Mouse (Mus musculus): ENCODE measurements around the gene Smarcb1. TPM values are rescaled to one million over a fixed set of nuclear protein-coding genes. Genes with fewer than 3 reads are reported as not detected.

The Smarcb1 gene
- polyA plus RNA-seq, 1 experiment from 2014 or later: 253 TPM

DNA sequence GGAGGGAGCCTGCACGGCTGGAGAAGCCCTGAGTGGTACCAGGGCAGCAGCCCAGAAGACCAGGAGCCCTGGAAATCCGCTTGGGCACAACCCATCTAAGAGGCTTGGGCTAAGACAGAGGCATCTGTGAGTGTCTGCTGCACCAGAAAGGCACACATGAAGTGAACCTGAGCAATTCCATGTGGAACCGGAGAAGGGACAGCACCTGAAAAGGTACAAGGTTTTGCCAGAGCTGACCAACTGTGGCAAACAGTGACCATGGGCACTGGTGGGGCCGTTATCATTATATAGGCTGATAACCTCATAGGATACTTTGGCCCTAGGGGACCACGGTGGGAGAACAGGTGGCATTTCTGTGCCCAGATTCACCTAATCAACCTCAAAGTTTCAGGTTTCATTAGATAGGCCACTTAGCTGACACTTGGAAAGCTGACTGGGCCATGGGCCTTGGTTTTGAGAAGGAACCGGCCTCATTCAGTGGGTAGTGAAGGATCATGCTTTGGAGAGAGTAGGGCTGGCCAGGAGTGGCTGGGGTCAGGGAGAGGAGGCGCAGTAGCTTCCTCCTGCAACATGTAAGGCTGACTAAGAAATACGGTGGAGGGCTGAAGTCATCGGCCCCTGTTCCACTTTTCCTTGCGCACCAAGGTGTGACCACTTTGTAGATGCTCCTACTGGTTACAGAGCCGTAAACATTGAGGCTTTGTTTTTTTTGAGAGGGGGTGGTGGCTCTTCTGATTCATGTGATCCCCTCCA, 65.1 kb downstream of the Smarcb1 start:
- no peaks in the 10 kb centered on the region for H3K27me3 ChIP-seq (replicated peaks; ENCODE audit: control insufficient read depth, insufficient read depth, low read length)
- peaks cover 18% of the 10 kb centered on the region for H3K4me1 ChIP-seq (ENCODE audit: control insufficient read depth, insufficient read depth, low read length)
- H3K27ac ChIP-seq (ENCODE audit: low read depth, low read length): no peak overlapping the region
- no peak for ATAC-seq
- H3K4me2 ChIP-seq (ENCODE audit: low read length): no peak overlapping the region
- no peak overlapping the region for H3K9ac ChIP-seq (ENCODE audit: low read length)
- 83% methylated on average over 11 of the region's 11 CpGs for WGBS
- no peak for DNase-seq (ENCODE audit: low spot score)
- peaks cover 16% of the 10 kb centered on the region for H3K36me3 ChIP-seq (ENCODE audit: control insufficient read depth, insufficient read depth, low read length)
- no peak overlapping the region for H3K4me3 ChIP-seq (ENCODE audit: low read depth, low read length)
- no peaks in the 10 kb centered on the region for H3K9me3 ChIP-seq (replicated peaks; ENCODE audit: control insufficient read depth, low read length)

DNA sequence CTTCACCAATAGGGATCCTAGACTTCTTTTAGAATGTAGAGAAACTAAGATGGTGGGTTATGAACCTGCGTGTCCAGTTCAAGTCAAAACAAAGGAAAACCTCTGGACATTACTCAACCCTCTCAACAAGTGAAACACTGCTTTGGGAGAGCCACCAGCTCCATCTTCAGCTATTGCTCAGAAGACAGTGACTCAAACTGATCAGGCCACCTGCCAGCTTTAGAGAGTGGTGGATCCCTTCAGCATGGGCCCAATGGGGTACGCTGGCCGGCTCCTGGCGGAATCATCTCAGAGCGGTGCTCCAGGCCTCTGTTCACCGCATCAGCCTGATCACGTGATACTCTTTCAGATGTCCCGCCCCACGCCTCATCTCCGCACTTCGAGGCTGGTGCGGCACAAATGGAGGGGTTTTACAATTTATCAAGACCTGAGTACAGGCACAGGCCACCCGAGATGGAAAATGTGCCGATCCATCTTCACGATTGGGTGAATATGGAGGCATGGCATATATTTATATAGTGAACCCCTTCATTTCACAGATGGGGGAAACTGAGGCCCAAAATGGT, 65.9 kb downstream of the Smarcb1 start:
- Histone ChIP-seq H3K27ac (ENCODE audit: low read depth, low read length) (no peak overlapping the region), H3K4me3 (ENCODE audit: low read depth, low read length) (no peak overlapping the region), H3K36me3 (ENCODE audit: control insufficient read depth, insufficient read depth, low read length) (peaks cover 16% of the 10 kb centered on the region), H3K9me3 (replicated peaks; ENCODE audit: control insufficient read depth, low read length) (no peaks in the 10 kb centered on the region), H3K4me2 (ENCODE audit: low read length) (no peak overlapping the region), H3K9ac (ENCODE audit: low read length) (no peak overlapping the region), H3K4me1 (ENCODE audit: control insufficient read depth, insufficient read depth, low read length) (peaks cover 11% of the 10 kb centered on the region), H3K27me3 (replicated peaks; ENCODE audit: control insufficient read depth, insufficient read depth, low read length) (no peaks in the 10 kb centered on the region)
- ATAC-seq: no peak
- DNase-seq (ENCODE audit: low spot score): no peak
- WGBS: 91% methylated on average over 15 of the region's 15 CpGs

DNA sequence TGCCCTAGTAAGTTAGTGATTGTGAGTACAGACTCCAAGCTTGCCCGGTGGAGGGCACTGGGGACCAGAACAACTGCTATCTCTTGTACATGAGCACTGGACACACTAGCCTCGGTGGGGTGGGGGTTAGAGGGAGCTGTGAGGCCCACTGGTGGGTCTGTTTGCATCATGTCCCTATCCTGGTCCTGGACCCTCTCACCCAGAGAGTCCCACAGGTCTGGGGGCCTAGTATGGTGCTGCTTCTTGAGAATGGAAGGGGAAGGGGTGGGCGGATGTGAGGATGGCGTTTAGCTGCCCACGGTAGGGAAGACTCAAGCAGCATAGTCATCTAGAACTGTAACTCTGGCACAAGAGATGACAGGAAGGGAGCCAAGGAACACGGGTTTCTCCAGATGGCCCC, 66.6 kb downstream of the Smarcb1 start:
- 79% methylated on average over 6 of the region's 6 CpGs for WGBS
- Histone ChIP-seq H3K4me1 (ENCODE audit: control insufficient read depth, insufficient read depth, low read length) (peaks cover 9% of the 10 kb centered on the region), H3K9ac (ENCODE audit: low read length) (no peak overlapping the region), H3K4me3 (ENCODE audit: low read depth, low read length) (no peak overlapping the region), H3K36me3 (ENCODE audit: control insufficient read depth, insufficient read depth, low read length) (peaks cover 16% of the 10 kb centered on the region), H3K27ac (ENCODE audit: low read depth, low read length) (no peak overlapping the region), H3K9me3 (replicated peaks; ENCODE audit: control insufficient read depth, low read length) (no peaks in the 10 kb centered on the region), H3K27me3 (replicated peaks; ENCODE audit: control insufficient read depth, insufficient read depth, low read length) (no peaks in the 10 kb centered on the region), H3K4me2 (ENCODE audit: low read length) (no peak overlapping the region)
- no peak for DNase-seq (ENCODE audit: low spot score)
- ATAC-seq: no peak

DNA sequence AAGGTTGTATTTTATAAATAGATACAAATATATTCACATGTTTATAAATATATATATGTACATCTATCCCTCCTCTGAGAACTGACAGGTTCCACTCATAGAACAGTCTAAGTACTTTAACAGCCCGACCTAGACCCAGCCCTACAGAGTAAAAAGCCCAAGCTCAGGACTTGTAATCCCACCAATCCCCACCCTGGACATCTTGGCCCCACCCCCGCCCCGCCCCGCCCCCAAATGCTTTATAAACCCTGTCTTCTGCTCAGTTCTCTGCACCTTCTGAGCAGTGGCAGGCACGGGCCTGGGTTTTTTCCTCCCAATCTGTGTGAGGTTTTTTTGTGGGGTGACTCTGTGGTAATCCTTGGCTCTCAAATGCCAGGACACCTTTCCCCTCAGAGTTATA, 67.3 kb downstream of the Smarcb1 start:
- H3K9me3 ChIP-seq (replicated peaks; ENCODE audit: control insufficient read depth, low read length): no peaks in the 10 kb centered on the region
- H3K4me1 ChIP-seq (ENCODE audit: control insufficient read depth, insufficient read depth, low read length): peaks cover 9% of the 10 kb centered on the region
- no peak overlapping the region for H3K4me3 ChIP-seq (ENCODE audit: low read depth, low read length)
- WGBS: 51% methylated on average over 5 of the region's 5 CpGs
- no peaks in the 10 kb centered on the region for H3K27me3 ChIP-seq (replicated peaks; ENCODE audit: control insufficient read depth, insufficient read depth, low read length)
- H3K36me3 ChIP-seq (ENCODE audit: control insufficient read depth, insufficient read depth, low read length): peaks cover 16% of the 10 kb centered on the region
- no peak overlapping the region for H3K9ac ChIP-seq (ENCODE audit: low read length)
- DNase-seq (ENCODE audit: low spot score) (no peak), ATAC-seq (0 out of 2 replicates have a peak, but pooled peaks have one; percentile 9)
- H3K4me2 ChIP-seq (ENCODE audit: low read length): no peak overlapping the region
- H3K27ac ChIP-seq (ENCODE audit: low read depth, low read length): no peak overlapping the region; the same call in 1 of the 2 replicates

DNA sequence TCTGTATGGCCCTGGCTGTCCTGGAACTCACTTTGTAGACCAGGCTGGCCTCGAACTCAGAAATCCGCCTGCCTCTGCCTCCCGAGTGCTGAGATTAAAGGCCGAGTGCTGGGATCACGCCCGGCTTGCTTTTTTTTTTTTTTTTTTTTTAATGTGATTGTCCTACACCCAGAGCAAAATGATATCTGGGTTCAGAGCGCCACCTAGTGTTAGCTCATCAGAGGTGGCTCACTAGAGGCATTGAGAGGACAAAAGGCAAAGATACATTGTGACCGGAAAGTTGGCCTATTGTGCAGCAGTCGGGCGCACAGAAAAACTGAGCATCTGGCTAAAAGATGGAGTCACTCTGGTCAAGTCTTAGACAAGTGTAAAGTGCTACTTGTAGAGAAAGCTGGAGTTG, 68.0 kb downstream of the Smarcb1 start:
- H3K27ac ChIP-seq (ENCODE audit: low read depth, low read length): no peak overlapping the region
- DNase-seq (ENCODE audit: low spot score): peak; percentile 87
- peaks cover 16% of the 10 kb centered on the region for H3K36me3 ChIP-seq (ENCODE audit: control insufficient read depth, insufficient read depth, low read length)

DNA sequence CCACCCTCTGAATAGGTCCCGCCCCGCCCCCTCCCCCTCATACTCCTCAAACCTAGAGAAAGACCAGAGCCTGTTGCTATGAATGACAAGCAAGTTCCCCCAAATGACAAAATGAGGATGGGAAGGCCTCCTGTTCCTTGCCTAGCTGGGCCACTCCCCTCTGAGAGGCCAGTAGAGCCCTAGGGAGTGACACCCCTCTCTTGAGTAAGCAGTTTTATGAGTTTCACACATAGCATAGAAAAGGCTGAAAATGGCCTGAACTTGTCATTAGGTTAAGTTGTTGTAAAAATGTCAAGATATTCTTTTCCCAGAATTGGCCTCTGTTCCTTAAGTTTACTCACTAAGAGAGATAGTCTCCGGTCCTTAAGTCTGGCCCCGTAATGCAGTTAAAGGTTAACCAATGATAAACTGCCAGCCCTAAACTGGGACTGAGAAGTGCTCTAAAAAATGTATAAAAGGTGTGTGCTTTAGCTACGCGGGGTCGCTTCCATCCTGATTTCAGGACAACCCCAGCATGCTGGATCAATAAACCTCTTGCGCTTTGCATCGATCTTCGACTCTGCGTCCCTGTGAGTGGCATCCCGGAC, 68.8 kb downstream of the Smarcb1 start:
- Histone ChIP-seq H3K27me3 (replicated peaks; ENCODE audit: control insufficient read depth, insufficient read depth, low read length) (no peaks in the 10 kb centered on the region), H3K4me2 (ENCODE audit: low read length) (no peak overlapping the region), H3K4me1 (ENCODE audit: control insufficient read depth, insufficient read depth, low read length) (no peaks in the 10 kb centered on the region), H3K36me3 (ENCODE audit: control insufficient read depth, insufficient read depth, low read length) (peaks cover 9% of the 10 kb centered on the region), H3K9ac (ENCODE audit: low read length) (no peak overlapping the region), H3K9me3 (replicated peaks; ENCODE audit: control insufficient read depth, low read length) (no peaks in the 10 kb centered on the region), H3K27ac (ENCODE audit: low read depth, low read length) (no peak overlapping the region), H3K4me3 (ENCODE audit: low read depth, low read length) (no peak overlapping the region)
- WGBS: 94% methylated on average over 12 of the region's 12 CpGs
- no peak for DNase-seq (ENCODE audit: low spot score)
- no peak for ATAC-seq

More for the DNA sequence above, 68.0 kb downstream of the Smarcb1 start:
- 25% methylated on average over 10 of the region's 10 CpGs for WGBS
- peaks cover 4% of the 10 kb centered on the region for H3K4me1 ChIP-seq (ENCODE audit: control insufficient read depth, insufficient read depth, low read length)
- H3K9me3 ChIP-seq (replicated peaks; ENCODE audit: control insufficient read depth, low read length): no peaks in the 10 kb centered on the region
- ATAC-seq: peak; percentile 67
- no peak overlapping the region for H3K4me3 ChIP-seq (ENCODE audit: low read depth, low read length)
- H3K9ac ChIP-seq (ENCODE audit: low read length): no peak overlapping the region
- no peak overlapping the region for H3K4me2 ChIP-seq (ENCODE audit: low read length)
- no peaks in the 10 kb centered on the region for H3K27me3 ChIP-seq (replicated peaks; ENCODE audit: control insufficient read depth, insufficient read depth, low read length)

DNA sequence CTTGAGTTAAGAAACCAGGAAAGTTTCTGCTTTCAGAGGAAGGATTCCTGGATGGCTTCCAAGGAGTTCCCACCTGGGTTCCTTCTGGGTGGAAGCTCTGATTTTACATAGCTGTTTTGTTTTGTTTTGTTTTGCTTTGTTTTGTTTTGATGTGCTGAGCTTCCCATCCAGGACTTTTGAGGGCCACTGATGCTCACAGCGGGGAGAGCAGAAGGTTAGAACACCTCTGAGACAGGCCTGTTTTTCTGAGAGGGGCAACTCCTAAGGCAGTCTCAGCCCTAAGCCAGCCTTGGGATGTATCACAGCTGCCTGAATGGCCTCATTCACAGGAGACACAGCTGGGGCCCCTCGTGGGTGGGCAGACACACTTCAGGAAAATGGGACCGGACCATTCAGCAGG, 69.7 kb downstream of the Smarcb1 start:
- ATAC-seq (no peak), DNase-seq (ENCODE audit: low spot score) (no peak)
- no peak overlapping the region for H3K4me3 ChIP-seq (ENCODE audit: low read depth, low read length)
- no peaks in the 10 kb centered on the region for H3K36me3 ChIP-seq (ENCODE audit: control insufficient read depth, insufficient read depth, low read length)
- H3K4me2 ChIP-seq (ENCODE audit: low read length): no peak overlapping the region
- H3K9me3 ChIP-seq (replicated peaks; ENCODE audit: control insufficient read depth, low read length): no peaks in the 10 kb centered on the region
- no peak overlapping the region for H3K9ac ChIP-seq (ENCODE audit: low read length)
- H3K27me3 ChIP-seq (replicated peaks; ENCODE audit: control insufficient read depth, insufficient read depth, low read length): no peaks in the 10 kb centered on the region
- H3K4me1 ChIP-seq (ENCODE audit: control insufficient read depth, insufficient read depth, low read length): no peaks in the 10 kb centered on the region
- H3K27ac ChIP-seq (ENCODE audit: low read depth, low read length): no peak overlapping the region
- WGBS: 40% methylated on average over 3 of the region's 3 CpGs

DNA sequence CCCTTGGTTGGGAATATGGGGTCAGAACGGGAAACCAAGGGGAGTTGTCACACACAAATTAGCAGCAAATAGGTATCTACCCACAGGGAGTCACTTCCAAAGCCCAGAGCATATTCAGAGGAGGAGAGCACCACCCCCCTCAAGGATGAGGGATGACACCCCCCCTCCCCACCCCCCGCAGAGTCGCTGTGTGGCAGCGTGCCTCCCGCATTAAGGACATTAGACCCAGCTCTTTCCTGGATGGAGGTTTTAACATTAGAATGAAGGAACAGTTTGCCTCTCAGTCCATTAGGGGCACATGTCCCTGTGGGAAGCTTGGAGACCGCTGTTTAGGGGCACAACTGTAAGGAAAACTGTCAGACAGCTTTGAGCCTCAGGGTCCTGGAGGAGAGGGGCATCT, 70.3 kb downstream of the Smarcb1 start:
- Histone ChIP-seq H3K4me1 (ENCODE audit: control insufficient read depth, insufficient read depth, low read length) (no peaks in the 10 kb centered on the region), H3K9me3 (replicated peaks; ENCODE audit: control insufficient read depth, low read length) (no peaks in the 10 kb centered on the region), H3K27ac (ENCODE audit: low read depth, low read length) (no peak overlapping the region), H3K36me3 (ENCODE audit: control insufficient read depth, insufficient read depth, low read length) (no peaks in the 10 kb centered on the region), H3K9ac (ENCODE audit: low read length) (no peak overlapping the region), H3K27me3 (replicated peaks; ENCODE audit: control insufficient read depth, insufficient read depth, low read length) (no peaks in the 10 kb centered on the region), H3K4me2 (ENCODE audit: low read length) (no peak overlapping the region), H3K4me3 (ENCODE audit: low read depth, low read length) (no peak overlapping the region)
- 14% methylated on average over 6 of the region's 6 CpGs for WGBS
- DNase-seq (ENCODE audit: low spot score): no peak
- no peak for ATAC-seq

DNA sequence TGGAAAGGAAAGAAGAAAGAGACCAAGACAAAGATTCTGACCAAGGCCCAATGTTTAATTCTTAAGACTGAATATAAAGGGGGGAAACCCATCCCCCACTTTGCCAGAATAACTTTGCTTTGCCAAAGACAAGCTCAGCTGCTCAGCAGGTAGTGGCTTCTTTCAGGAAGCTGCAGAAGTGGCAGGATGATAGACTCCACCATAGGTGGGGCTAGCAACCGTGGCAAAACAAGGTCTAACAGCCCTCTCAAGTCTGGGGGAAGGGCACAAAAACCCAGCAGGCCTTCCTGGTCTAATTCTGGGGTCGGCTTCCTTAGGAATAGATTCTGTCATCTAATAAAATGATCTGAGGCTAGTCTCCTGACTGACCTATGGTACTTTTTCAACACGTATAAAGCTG, 73.0 kb downstream of the Smarcb1 start:
- Histone ChIP-seq H3K4me1 (ENCODE audit: control insufficient read depth, insufficient read depth, low read length) (no peaks in the 10 kb centered on the region), H3K9me3 (replicated peaks; ENCODE audit: control insufficient read depth, low read length) (no peaks in the 10 kb centered on the region)

More for the DNA sequence above, 73.0 kb downstream of the Smarcb1 start:
- no peak overlapping the region for H3K9ac ChIP-seq (ENCODE audit: low read length)
- ATAC-seq: no peak
- DNase-seq (ENCODE audit: low spot score): no peak
- H3K27ac ChIP-seq (ENCODE audit: low read depth, low read length): no peak overlapping the region
- no peaks in the 10 kb centered on the region for H3K27me3 ChIP-seq (replicated peaks; ENCODE audit: control insufficient read depth, insufficient read depth, low read length)
- no peak overlapping the region for H3K4me2 ChIP-seq (ENCODE audit: low read length)
- H3K36me3 ChIP-seq (ENCODE audit: control insufficient read depth, insufficient read depth, low read length): no peaks in the 10 kb centered on the region
- H3K4me3 ChIP-seq (ENCODE audit: low read depth, low read length): no peak overlapping the region
- WGBS: 38% methylated on average over 3 of the region's 3 CpGs

All from forebrain, embryonic 14.5 days (tissue).